Mouse (Mus musculus) liver, embryonic 15.5 days (tissue): ENCODE results near the gene Ttbk2. TPM values are rescaled to one million over a fixed set of nuclear protein-coding genes. Genes with fewer than 3 reads are reported as not detected.

ENCODE experiments used
- ATAC-seq: fragments of 200-750 bp; cut with Nextera tagmentation; 2 replicates; pipeline ENCODE4 v1.8.0; 2017; ENCODE audit warnings: moderate number of reproducible peaks, mild to moderate bottlenecking, moderate library complexity; ENCODE audit not compliant: insufficient read depth
- H3K27ac ChIP-seq: fragments of 300-500 bp; sonication (generic); replicated peaks from 2 replicates; pipeline ENCODE4 v1.5.1; 2015; ENCODE audit warnings: mild to moderate bottlenecking, inconsistent platforms
- H3K27me3 ChIP-seq: fragments of 300-500 bp; sonication (generic); 2 replicates; pipeline ENCODE4 v1.6.1; 2015; ENCODE audit warnings: mild to moderate bottlenecking, inconsistent platforms
- H3K36me3 ChIP-seq: fragments of 300-500 bp; sonication (generic); replicated peaks from 2 replicates; pipeline ENCODE4 v1.6.1; 2015; ENCODE audit warnings: moderate library complexity, mild to moderate bottlenecking, inconsistent platforms
- H3K4me1 ChIP-seq: fragments of 300-500 bp; sonication (generic); replicated peaks from 2 replicates; pipeline ENCODE4 v1.6.1; 2015; ENCODE audit warnings: inconsistent platforms
- H3K4me2 ChIP-seq: fragments of 300-500 bp; sonication (generic); 2 replicates; pipeline ENCODE4 v1.6.1; 2015; ENCODE audit warnings: moderate library complexity, mild to moderate bottlenecking, inconsistent platforms
- H3K4me3 ChIP-seq: fragments of 300-500 bp; sonication (generic); replicated peaks from 2 replicates; pipeline ENCODE4 v1.5.1; 2015; ENCODE audit warnings: mild to moderate bottlenecking, inconsistent platforms
- H3K9ac ChIP-seq: fragments of 300-500 bp; sonication (generic); 2 replicates; pipeline ENCODE4 v1.6.1; 2015; ENCODE audit warnings: moderate library complexity, mild to moderate bottlenecking, inconsistent platforms
- H3K9me3 ChIP-seq: fragments of 300-500 bp; sonication (generic); replicated peaks from 2 replicates; pipeline ENCODE4 v1.6.1; 2016; ENCODE audit warnings: inconsistent platforms
- WGBS: fragments of 180-500 bp; shearing (Covaris S2); methylation state at CpG from one replicate; pipeline ENCODE4 v1.1.7; 2015; ENCODE audit warnings: mixed read lengths; ENCODE audit not compliant: insufficient replicate concordance; 5-methylcytosine and 5-hydroxymethylcytosine counted together
- polyA plus RNA-seq: library from polyadenylated mRNA; unstranded; fragments of >200 nt; fragmentation: Nextera tagmentation; extraction: Ambion mirVana; gene quantifications from 2 replicates; pipeline ENCODE4 v1.2.1, GENCODE M21; 2015

Gene Ttbk2
- 0.62 and 0.69 TPM in 2 replicates for polyA plus RNA-seq

DNA sequence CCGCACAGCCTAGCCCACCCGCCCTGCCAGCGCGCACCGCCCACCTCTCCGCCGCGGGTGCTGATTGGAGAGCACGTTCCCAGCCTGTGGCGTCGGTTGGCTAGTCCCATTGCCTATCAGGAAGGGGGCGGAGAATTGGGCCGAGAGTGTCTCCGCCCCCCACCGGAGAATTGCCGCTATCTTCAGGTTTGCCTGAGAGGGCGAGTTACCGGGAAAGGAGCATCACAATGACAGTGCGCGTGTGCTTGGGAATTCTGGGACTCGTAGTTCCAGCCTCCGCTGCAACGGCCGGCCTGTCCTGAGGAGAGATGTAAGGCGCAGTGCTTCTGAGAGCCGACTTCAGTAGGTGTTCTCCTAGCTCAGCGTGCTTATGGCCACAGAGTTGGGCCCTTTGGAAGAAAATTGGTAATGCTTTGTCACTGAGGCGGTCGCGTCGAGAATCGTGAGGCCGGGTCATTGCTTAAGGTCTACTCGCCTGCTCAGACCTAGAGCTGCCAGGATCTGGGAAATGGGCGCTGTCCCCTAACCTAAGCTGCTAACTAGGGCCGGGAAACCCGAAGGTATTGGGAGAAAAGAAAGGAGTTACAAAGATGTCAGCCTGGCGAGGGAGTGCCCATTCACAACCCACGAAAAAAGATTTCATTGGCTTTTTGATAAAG lies at the start of gene Ttbk2:
Ttbk2 (minus strand) TSS at position 181 of the 659 bp plus-strand sequence.
- H3K27ac ChIP-seq, result peak within 1 kb of the TSS; percentile 69
- peak within 1 kb of the TSS; percentile 93 for H3K4me2 ChIP-seq
- peaks cover 20% of the 10 kb centered on the region for H3K4me1 ChIP-seq
- peak; percentile 100 for ATAC-seq
- under 1% methylated on average over 39 of the region's 39 CpGs for WGBS
- peak within 1 kb of the TSS; percentile 86 for H3K9ac ChIP-seq
- no peaks in the 10 kb centered on the region for H3K36me3 ChIP-seq
- H3K9me3 ChIP-seq, result no peaks in the 10 kb centered on the region
- no peaks in the 10 kb centered on the region for H3K27me3 ChIP-seq
- H3K4me3 ChIP-seq, result peak within 1 kb of the TSS; percentile 96

DNA sequence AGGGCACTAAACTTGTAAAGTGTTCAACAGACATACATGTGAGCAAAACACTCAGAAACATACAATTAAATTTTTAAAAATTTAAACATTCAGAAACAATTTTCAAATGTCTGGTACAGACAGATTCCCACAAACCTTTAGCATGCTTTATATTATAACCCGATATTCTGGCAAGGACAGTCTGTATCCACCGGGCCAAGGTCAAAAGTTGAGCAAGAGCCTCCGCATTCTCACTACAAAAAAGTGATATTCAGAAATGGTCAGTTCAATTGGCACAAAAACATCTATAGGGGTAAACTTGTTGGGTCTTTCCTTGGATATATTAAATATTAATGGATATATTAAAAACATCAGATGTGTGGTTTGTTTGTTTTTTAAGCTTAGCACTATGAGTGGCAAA lies 46.0 kb upstream of the Ttbk2 start:
- WGBS, result 88% methylated on average over 3 of the region's 3 CpGs
- H3K36me3 ChIP-seq, result peaks cover 77% of the 10 kb centered on the region
- no peaks in the 10 kb centered on the region for H3K9me3 ChIP-seq
- H3K9ac ChIP-seq, result no peak overlapping the region
- H3K4me1 ChIP-seq, result no peaks in the 10 kb centered on the region
- no peak for ATAC-seq
- no peak overlapping the region for H3K4me2 ChIP-seq
- H3K4me3 ChIP-seq, result no peak overlapping the region
- no peak overlapping the region for H3K27ac ChIP-seq
- H3K27me3 ChIP-seq, result no peaks in the 10 kb centered on the region

DNA sequence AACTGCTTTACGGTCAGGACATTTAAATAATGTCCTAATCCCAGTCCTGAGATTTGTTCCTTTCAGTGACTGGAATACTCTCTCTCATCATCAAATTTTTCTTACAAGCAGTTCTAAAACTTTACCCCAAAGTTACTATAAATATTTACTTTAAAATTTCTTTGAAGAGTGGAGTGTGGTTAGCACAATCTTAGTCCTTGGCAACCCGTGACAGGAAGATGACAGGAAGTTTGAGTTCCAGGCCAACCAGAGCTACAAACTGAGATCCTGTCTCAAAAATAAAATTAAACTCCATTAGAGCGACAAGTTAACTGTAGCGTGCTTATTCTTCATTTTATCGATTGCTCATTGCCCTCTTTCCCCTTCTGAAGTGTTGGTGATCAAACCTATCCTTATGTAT lies 37.2 kb upstream of the Ttbk2 start:
- H3K36me3 ChIP-seq, result peaks cover 72% of the 10 kb centered on the region
- no peak overlapping the region for H3K9ac ChIP-seq
- no peak overlapping the region for H3K4me2 ChIP-seq
- H3K27ac ChIP-seq, result no peak overlapping the region
- 79% methylated on average over 5 of the region's 5 CpGs for WGBS
- H3K9me3 ChIP-seq, result no peaks in the 10 kb centered on the region
- no peak for ATAC-seq
- no peak overlapping the region for H3K4me3 ChIP-seq
- no peaks in the 10 kb centered on the region for H3K4me1 ChIP-seq
- H3K27me3 ChIP-seq, result no peaks in the 10 kb centered on the region

DNA sequence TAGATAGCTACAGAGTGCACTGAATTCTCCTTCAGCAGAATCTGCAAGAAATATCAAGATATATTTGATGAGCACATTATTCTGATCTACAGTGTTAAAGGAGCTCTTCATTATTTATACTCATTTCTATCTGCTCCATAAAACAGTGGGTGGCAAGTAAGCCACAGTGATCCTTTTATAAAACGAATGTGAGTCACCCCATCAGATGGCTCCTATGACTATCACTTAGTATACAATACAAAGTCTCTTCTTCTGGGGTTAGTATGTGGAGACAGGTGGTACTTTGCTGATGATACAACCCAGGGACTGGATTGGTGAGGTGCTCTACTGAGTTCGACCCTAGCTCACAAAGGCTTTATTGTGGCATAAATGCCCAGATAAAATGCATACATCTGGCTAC lies 22.8 kb upstream of the Ttbk2 start:
- Histone ChIP-seq H3K9ac (no peak overlapping the region), H3K4me3 (no peak overlapping the region), H3K4me1 (no peaks in the 10 kb centered on the region), H3K4me2 (no peak overlapping the region), H3K36me3 (peaks cover 66% of the 10 kb centered on the region), H3K27me3 (no peaks in the 10 kb centered on the region), H3K27ac (no peak overlapping the region), H3K9me3 (no peaks in the 10 kb centered on the region)
- WGBS, result 78% methylated on average over 2 of the region's 2 CpGs
- no peak for ATAC-seq

- Histone ChIP-seq H3K27ac (no peak overlapping the region), H3K9me3 (no peaks in the 10 kb centered on the region), H3K9ac (no peak overlapping the region), H3K4me2 (no peak overlapping the region), H3K27me3 (no peaks in the 10 kb centered on the region), H3K36me3 (peaks cover 63% of the 10 kb centered on the region), H3K4me1 (no peaks in the 10 kb centered on the region), H3K4me3 (no peak overlapping the region)
- 79% methylated on average over 9 of the region's 9 CpGs for WGBS
- ATAC-seq, result no peak
Observed at GRCm38 (mm10) chr2:120871447-120872336, 21.3 kb upstream of the Ttbk2 start.

GRCm38 (mm10) chr2:120867336-120867735 lies 16.9 kb upstream of the Ttbk2 start:
- WGBS, result 77% methylated on average over 5 of the region's 5 CpGs
- no peaks in the 10 kb centered on the region for H3K27me3 ChIP-seq
- no peaks in the 10 kb centered on the region for H3K9me3 ChIP-seq
- no peaks in the 10 kb centered on the region for H3K4me1 ChIP-seq
- H3K4me3 ChIP-seq, result no peak overlapping the region
- H3K4me2 ChIP-seq, result no peak overlapping the region
- no peak for ATAC-seq
- peaks cover 67% of the 10 kb centered on the region for H3K36me3 ChIP-seq
- H3K27ac ChIP-seq, result no peak overlapping the region
- no peak overlapping the region for H3K9ac ChIP-seq

- no peaks in the 10 kb centered on the region for H3K9me3 ChIP-seq
- H3K4me3 ChIP-seq, result no peak overlapping the region
- WGBS, result 34% methylated on average over 1 of the region's 1 CpGs
- no peaks in the 10 kb centered on the region for H3K27me3 ChIP-seq
- no peak overlapping the region for H3K9ac ChIP-seq
- peaks cover 67% of the 10 kb centered on the region for H3K36me3 ChIP-seq
- ATAC-seq, result no peak
- H3K4me1 ChIP-seq, result no peaks in the 10 kb centered on the region
- no peak overlapping the region for H3K4me2 ChIP-seq
- H3K27ac ChIP-seq, result no peak overlapping the region
Observed at GRCm38 (mm10) chr2:120866561-120866960, 16.2 kb upstream of the Ttbk2 start.

DNA sequence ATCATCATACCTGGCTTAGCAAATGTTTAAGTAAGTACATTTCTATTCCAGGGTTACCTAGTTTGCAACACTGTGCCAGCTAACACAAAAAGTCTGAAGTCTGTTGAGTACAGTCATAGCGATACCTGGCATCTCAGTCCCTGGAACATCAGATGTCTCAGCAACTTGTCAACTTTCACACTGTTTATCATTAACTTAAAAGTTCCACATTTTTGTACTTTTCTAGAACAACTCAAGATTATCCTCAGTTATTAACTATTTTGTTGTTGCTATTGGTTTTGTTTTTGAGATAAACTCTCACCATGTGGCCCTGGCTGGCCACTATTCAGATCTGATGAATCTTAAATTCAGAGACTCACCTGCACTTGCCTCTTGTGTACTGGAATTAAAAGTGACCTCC lies 13.0 kb upstream of the Ttbk2 start:
- H3K4me1 ChIP-seq, result no peaks in the 10 kb centered on the region
- H3K27me3 ChIP-seq, result no peaks in the 10 kb centered on the region
- H3K27ac ChIP-seq, result no peak overlapping the region
- no peak overlapping the region for H3K4me2 ChIP-seq
- WGBS, result 94% methylated on average over 1 of the region's 1 CpGs
- no peaks in the 10 kb centered on the region for H3K9me3 ChIP-seq
- no peak for ATAC-seq
- H3K36me3 ChIP-seq, result peaks cover 56% of the 10 kb centered on the region
- no peak overlapping the region for H3K9ac ChIP-seq
- no peak overlapping the region for H3K4me3 ChIP-seq

- Histone ChIP-seq H3K27me3 (no peaks in the 10 kb centered on the region), H3K27ac (no peak overlapping the region), H3K9me3 (no peaks in the 10 kb centered on the region), H3K4me3 (no peak overlapping the region), H3K36me3 (peaks cover 43% of the 10 kb centered on the region), H3K9ac (no peak overlapping the region), H3K4me2 (no peak overlapping the region), H3K4me1 (no peaks in the 10 kb centered on the region)
- no peak for ATAC-seq
- 73% methylated on average over 1 of the region's 1 CpGs for WGBS
Observed at GRCm38 (mm10) chr2:120860699-120861098, 10.3 kb upstream of the Ttbk2 start.

GRCm38 (mm10) chr2:120858131-120858530 lies 7.7 kb upstream of the Ttbk2 start:
- H3K36me3 ChIP-seq, result peaks cover 20% of the 10 kb centered on the region
- no peaks in the 10 kb centered on the region for H3K4me1 ChIP-seq
- ATAC-seq, result no peak
- no peak overlapping the region for H3K9ac ChIP-seq
- H3K9me3 ChIP-seq, result no peaks in the 10 kb centered on the region
- H3K27ac ChIP-seq, result no peak overlapping the region
- no peak overlapping the region for H3K4me3 ChIP-seq
- no peaks in the 10 kb centered on the region for H3K27me3 ChIP-seq
- WGBS, result 84% methylated on average over 3 of the region's 3 CpGs
- H3K4me2 ChIP-seq, result no peak overlapping the region

GRCm38 (mm10) chr2:120853151-120853550 lies 2.7 kb upstream of the Ttbk2 start:
- no peak overlapping the region for H3K4me2 ChIP-seq
- peaks cover 19% of the 10 kb centered on the region for H3K4me1 ChIP-seq
- H3K27ac ChIP-seq, result no peak overlapping the region
- H3K9ac ChIP-seq, result no peak overlapping the region
- ATAC-seq, result no peak
- H3K27me3 ChIP-seq, result no peaks in the 10 kb centered on the region
- no peak overlapping the region for H3K4me3 ChIP-seq
- no peaks in the 10 kb centered on the region for H3K9me3 ChIP-seq
- WGBS, result 63% methylated on average over 3 of the region's 3 CpGs
- no peaks in the 10 kb centered on the region for H3K36me3 ChIP-seq
